Mouse (Mus musculus) heart, adult 2 months (tissue): ENCODE measurements around the gene Akap12.

Experiments used
- CTCF ChIP-seq: fragments of 200-600 bp; IDR thresholded peaks from 2 replicates; pipeline ENCODE4 v1.8.1; 2022; ENCODE audit warnings: antibody characterized with exemption, mild to moderate bottlenecking, moderate library complexity
- EP300 ChIP-seq: fragments of 200-500 bp; IDR thresholded peaks from 2 replicates; pipeline ENCODE4 v1.6.1; 2011; ENCODE audit warnings: low read depth, low read length, control low read depth; ENCODE audit not compliant: insufficient read depth
- POLR2A ChIP-seq: fragments of 200-500 bp; IDR thresholded peaks from 2 replicates; pipeline ENCODE4 v1.6.1; 2011; ENCODE audit warnings: mild to moderate bottlenecking, low read depth, low read length, control low read depth; ENCODE audit not compliant: insufficient read depth

DNA sequence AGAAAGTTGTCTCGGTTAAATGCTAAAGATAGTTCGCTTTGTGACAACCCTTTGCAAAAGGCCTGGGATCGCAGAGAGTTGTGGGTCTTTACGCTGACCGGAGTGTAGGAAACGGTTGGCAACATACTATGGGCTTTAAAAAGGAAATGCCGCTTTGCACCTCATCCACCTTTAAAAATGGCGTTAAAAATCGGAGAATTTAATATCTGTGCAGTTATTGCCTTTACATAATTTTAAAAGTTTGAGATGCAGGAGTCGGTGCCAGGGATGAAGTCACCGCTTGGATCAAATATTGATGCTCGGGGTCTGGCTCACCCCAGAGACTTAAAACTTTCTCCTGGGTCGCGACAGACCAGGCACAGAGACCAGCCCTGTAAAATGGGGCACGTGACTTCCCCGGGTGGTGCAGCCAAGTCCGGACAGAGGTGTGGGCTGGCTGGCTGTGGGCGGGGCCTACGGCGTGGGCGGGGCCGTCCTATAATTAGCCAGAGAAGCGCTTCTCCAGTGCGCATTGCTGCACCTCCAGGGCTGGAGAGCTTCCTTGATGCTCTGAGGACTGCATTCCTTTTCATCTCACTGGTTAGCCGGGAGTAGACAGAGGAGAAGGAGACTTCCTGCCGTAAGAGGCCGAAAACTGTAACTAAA is 68.0 kb downstream of the Akap12 start:
- TF ChIP-seq CTCF (no peak), EP300 (peak; percentile 10; the same call in 1 of the 2 replicates), POLR2A (peak; percentile 98)
